Mouse (Mus musculus) lung, adult 2 months (tissue): Measurements from ENCODE around the gene Farp1.
"Not testable (repeated sequence)": the region's sequence is repeated elsewhere in the genome, so short reads cannot be mapped to it uniquely, and the experiment has no call there.

Source experiments
- CTCF ChIP-seq: fragments of 200-500 bp; IDR thresholded peaks from 2 replicates; pipeline ENCODE4 v1.5.1; 2011; ENCODE audit warnings: mild to moderate bottlenecking, low read length, control low read depth; ENCODE audit not compliant: insufficient read depth
- POLR2A ChIP-seq: fragments of 200-500 bp; IDR thresholded peaks from 2 replicates; pipeline ENCODE4 v1.6.1; 2011; ENCODE audit warnings: low read depth, mild to moderate bottlenecking, control low read depth, low read length, borderline replicate concordance; ENCODE audit errors: extremely low read depth

GRCm38 (mm10) chr14:121051002-121051401, 16.0 kb downstream of the Farp1 start:
- TF ChIP-seq CTCF, POLR2A: not testable (repeated sequence)
